Mouse (Mus musculus): ENCODE results near the gene Etv6. TPM values are rescaled to one million over a fixed set of nuclear protein-coding genes. Genes with fewer than 3 reads are reported as not detected.

The Etv6 gene
- polyA plus RNA-seq, 1 experiment: 1.1 TPM

GRCm38 (mm10) chr6:134155900-134156623 is 120.6 kb downstream of the Etv6 start:
- Histone ChIP-seq H3K4me3 (replicated peaks) (no peak overlapping the region), H3K4me1 (ENCODE audit: control insufficient read depth) (no peaks in the 10 kb centered on the region), H3K27me3 (ENCODE audit: control insufficient read depth) (no peaks in the 10 kb centered on the region), H3K9me3 (ENCODE audit: control insufficient read depth, low read length) (no peaks in the 10 kb centered on the region), H3K36me3 (ENCODE audit: control insufficient read depth) (no peaks in the 10 kb centered on the region)
- TF ChIP-seq TAL1 (IDR thresholded peaks at IDR 0.05; ENCODE audit: low read length): no peak
- TF ChIP-seq GATA1 (IDR thresholded peaks at IDR 0.05; ENCODE audit: low read length): no peak

- no peak for TF ChIP-seq TAL1 (IDR thresholded peaks at IDR 0.05; ENCODE audit: low read length)
- TF ChIP-seq GATA1 (IDR thresholded peaks at IDR 0.05; ENCODE audit: low read length): no peak
- Histone ChIP-seq H3K27me3 (ENCODE audit: control insufficient read depth) (no peaks in the 10 kb centered on the region), H3K4me3 (replicated peaks) (no peak overlapping the region), H3K36me3 (ENCODE audit: control insufficient read depth) (no peaks in the 10 kb centered on the region), H3K4me1 (ENCODE audit: control insufficient read depth) (no peaks in the 10 kb centered on the region), H3K9me3 (ENCODE audit: control insufficient read depth, low read length) (no peaks in the 10 kb centered on the region)
Observed at GRCm38 (mm10) chr6:134157533-134158115, 122.1 kb downstream of the Etv6 start.

- Histone ChIP-seq H3K9me3 (ENCODE audit: control insufficient read depth, low read length) (no peaks in the 10 kb centered on the region), H3K4me3 (replicated peaks) (no peak overlapping the region), H3K4me1 (ENCODE audit: control insufficient read depth) (no peaks in the 10 kb centered on the region), H3K27me3 (ENCODE audit: control insufficient read depth) (no peaks in the 10 kb centered on the region), H3K36me3 (ENCODE audit: control insufficient read depth) (no peaks in the 10 kb centered on the region)
- TF ChIP-seq TAL1 (IDR thresholded peaks at IDR 0.05; ENCODE audit: low read length) (no peak), GATA1 (IDR thresholded peaks at IDR 0.05; ENCODE audit: low read length) (no peak)
Observed at GRCm38 (mm10) chr6:134158201-134158600, 122.7 kb downstream of the Etv6 start.

GRCm38 (mm10) chr6:134159672-134160071 is 124.2 kb downstream of the Etv6 start:
- H3K4me1 ChIP-seq (ENCODE audit: control insufficient read depth): no peaks in the 10 kb centered on the region
- no peak overlapping the region for H3K4me3 ChIP-seq (replicated peaks)
- no peaks in the 10 kb centered on the region for H3K9me3 ChIP-seq (ENCODE audit: control insufficient read depth, low read length)
- TF ChIP-seq GATA1 (IDR thresholded peaks at IDR 0.05; ENCODE audit: low read length) (no peak), TAL1 (IDR thresholded peaks at IDR 0.05; ENCODE audit: low read length) (no peak)
- no peaks in the 10 kb centered on the region for H3K36me3 ChIP-seq (ENCODE audit: control insufficient read depth)
- H3K27me3 ChIP-seq (ENCODE audit: control insufficient read depth): no peaks in the 10 kb centered on the region

GRCm38 (mm10) chr6:134161040-134161439 is 125.5 kb downstream of the Etv6 start:
- Histone ChIP-seq H3K4me3 (replicated peaks) (no peak overlapping the region), H3K27me3 (ENCODE audit: control insufficient read depth) (no peaks in the 10 kb centered on the region), H3K36me3 (ENCODE audit: control insufficient read depth) (no peaks in the 10 kb centered on the region), H3K9me3 (ENCODE audit: control insufficient read depth, low read length) (no peaks in the 10 kb centered on the region), H3K4me1 (ENCODE audit: control insufficient read depth) (no peaks in the 10 kb centered on the region)
- no peak for TF ChIP-seq TAL1 (IDR thresholded peaks at IDR 0.05; ENCODE audit: low read length)
- no peak for TF ChIP-seq GATA1 (IDR thresholded peaks at IDR 0.05; ENCODE audit: low read length)

- Histone ChIP-seq H3K4me3 (replicated peaks) (no peak overlapping the region), H3K4me1 (ENCODE audit: control insufficient read depth) (no peaks in the 10 kb centered on the region), H3K27me3 (ENCODE audit: control insufficient read depth) (no peaks in the 10 kb centered on the region), H3K9me3 (ENCODE audit: control insufficient read depth, low read length) (no peaks in the 10 kb centered on the region), H3K36me3 (ENCODE audit: control insufficient read depth) (no peaks in the 10 kb centered on the region)
- no peak for TF ChIP-seq GATA1 (IDR thresholded peaks at IDR 0.05; ENCODE audit: low read length)
Observed at GRCm38 (mm10) chr6:134163346-134163745, 127.8 kb downstream of the Etv6 start.

- no peak for TF ChIP-seq GATA1 (IDR thresholded peaks at IDR 0.05; ENCODE audit: low read length)
- TF ChIP-seq TAL1 (IDR thresholded peaks at IDR 0.05; ENCODE audit: low read length): no peak
- Histone ChIP-seq H3K4me3 (replicated peaks) (no peak overlapping the region), H3K4me1 (ENCODE audit: control insufficient read depth) (no peaks in the 10 kb centered on the region), H3K9me3 (ENCODE audit: control insufficient read depth, low read length) (no peaks in the 10 kb centered on the region), H3K36me3 (ENCODE audit: control insufficient read depth) (no peaks in the 10 kb centered on the region), H3K27me3 (ENCODE audit: control insufficient read depth) (no peaks in the 10 kb centered on the region)
Observed at GRCm38 (mm10) chr6:134164356-134164755, 128.9 kb downstream of the Etv6 start.

- Histone ChIP-seq H3K27me3 (ENCODE audit: control insufficient read depth) (no peaks in the 10 kb centered on the region), H3K4me3 (replicated peaks) (no peak overlapping the region), H3K36me3 (ENCODE audit: control insufficient read depth) (no peaks in the 10 kb centered on the region), H3K4me1 (ENCODE audit: control insufficient read depth) (no peaks in the 10 kb centered on the region), H3K9me3 (ENCODE audit: control insufficient read depth, low read length) (no peaks in the 10 kb centered on the region)
- TF ChIP-seq GATA1 (IDR thresholded peaks at IDR 0.05; ENCODE audit: low read length): no peak
- TF ChIP-seq TAL1 (IDR thresholded peaks at IDR 0.05; ENCODE audit: low read length): no peak
Observed at GRCm38 (mm10) chr6:134165012-134165411, 129.5 kb downstream of the Etv6 start.

- Histone ChIP-seq H3K4me1 (ENCODE audit: control insufficient read depth) (peaks cover 2% of the 10 kb centered on the region; the same call in 1 of the 2 replicates), H3K4me3 (replicated peaks) (no peak overlapping the region), H3K36me3 (ENCODE audit: control insufficient read depth) (no peaks in the 10 kb centered on the region), H3K9me3 (ENCODE audit: control insufficient read depth, low read length) (no peaks in the 10 kb centered on the region), H3K27me3 (ENCODE audit: control insufficient read depth) (no peaks in the 10 kb centered on the region)
- TF ChIP-seq TAL1 (IDR thresholded peaks at IDR 0.05; ENCODE audit: low read length): no peak
- no peak for TF ChIP-seq GATA1 (IDR thresholded peaks at IDR 0.05; ENCODE audit: low read length)
Observed at GRCm38 (mm10) chr6:134167963-134168362, 132.5 kb downstream of the Etv6 start.

All from erythroblast, embryonic 14.5 days (primary cell).